Mouse (Mus musculus) neural tube, embryonic 10.5 days (tissue): ENCODE data around the gene Shank1.

ENCODE experiments used
- DNase-seq: peaks from one replicate; pipeline ENCODE4 v3.0.0-alpha.2; 2017; ENCODE audit warnings: low spot score; ENCODE audit errors: extremely low spot score

The Shank1 gene

GRCm38 (mm10) chr7:44373460-44373859 lies 63.4 kb downstream of the Shank1 start:
- DNase-seq, result no peak

GRCm38 (mm10) chr7:44373889-44374652 lies 64.0 kb downstream of the Shank1 start:
- peak; percentile 84 for DNase-seq

DNA sequence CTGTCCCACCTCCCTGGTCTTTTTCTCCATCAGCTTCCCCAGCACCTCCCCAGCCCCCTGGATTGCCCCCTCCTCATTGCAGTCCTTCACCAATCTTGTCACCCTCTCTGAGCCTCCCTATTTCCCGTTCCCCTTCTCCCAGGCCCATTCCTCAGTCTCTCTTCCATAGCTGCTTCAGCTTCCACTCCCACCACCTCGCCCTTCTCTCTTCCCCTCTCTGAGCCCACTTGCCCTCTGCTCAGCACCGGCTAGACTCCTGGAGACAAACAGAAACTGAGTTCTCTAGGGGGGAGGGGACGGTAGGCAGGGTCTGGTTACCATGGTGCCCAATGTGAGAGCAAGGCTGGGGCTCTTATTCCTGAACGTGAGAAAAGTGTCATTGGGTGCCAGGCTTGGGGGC lies 64.7 kb downstream of the Shank1 start:
- peak; percentile 55 for DNase-seq

DNA sequence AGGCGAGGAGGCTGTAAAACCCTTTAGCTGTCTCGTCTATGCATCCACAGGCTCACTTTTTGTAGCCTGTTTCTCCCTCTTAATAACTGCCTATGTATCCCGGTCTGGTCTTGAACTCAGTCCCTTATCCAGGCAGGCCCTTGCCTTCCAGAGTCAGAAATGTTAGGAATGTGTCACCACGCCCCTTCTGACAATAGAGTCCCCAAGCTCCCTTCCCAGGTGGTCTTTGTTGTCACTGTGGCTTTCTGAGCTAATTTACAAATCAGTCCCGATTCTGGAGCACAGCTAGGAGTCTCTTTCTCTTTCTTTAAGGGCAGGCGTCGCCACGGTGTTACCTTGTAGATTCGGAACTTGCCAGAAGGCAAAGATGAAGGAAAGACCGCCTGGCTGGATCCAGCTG lies 65.2 kb downstream of the Shank1 start:
- no peak for DNase-seq

- no peak for DNase-seq
Measured at GRCm38 (mm10) chr7:44375793-44376192, 65.7 kb downstream of the Shank1 start.

DNA sequence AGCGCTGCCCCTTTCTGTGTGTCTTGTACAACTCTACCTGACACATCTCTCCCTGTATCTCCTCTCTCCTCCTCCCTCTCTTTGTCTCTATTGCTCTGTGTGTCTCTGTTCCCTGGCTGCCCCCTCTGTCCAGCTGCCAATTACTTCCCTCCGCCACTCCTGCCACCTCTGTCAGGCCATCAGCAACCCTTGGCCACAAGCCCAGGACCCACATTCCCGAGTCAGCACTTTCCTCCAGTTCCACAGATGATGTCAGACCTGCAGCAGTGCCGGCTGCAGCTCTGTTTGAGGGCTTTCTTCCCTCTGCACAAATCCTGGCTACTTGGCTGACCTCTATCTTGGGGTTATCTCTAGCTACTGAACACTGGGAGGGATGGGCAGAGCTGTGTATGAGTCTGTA lies 68.2 kb downstream of the Shank1 start:
- no peak for DNase-seq

DNA sequence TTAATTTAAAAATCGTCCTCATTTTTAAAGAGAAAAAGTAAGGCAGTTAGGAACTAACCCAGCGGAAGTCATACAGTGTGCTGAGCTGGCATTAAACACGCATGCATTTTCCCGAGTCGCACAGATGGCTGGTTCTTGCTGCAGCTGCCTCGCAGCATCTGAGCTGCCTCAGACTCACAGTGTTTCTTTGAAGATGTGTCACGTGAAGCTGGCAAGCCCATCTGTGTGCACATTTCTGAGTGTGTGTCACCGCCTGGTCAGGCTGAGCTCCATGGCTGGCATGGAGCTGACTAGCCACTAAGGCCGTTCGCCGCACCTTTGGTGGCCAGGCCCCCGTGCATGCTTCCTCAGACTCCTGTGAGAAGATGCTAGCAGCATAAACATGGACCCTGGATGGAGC lies 72.5 kb downstream of the Shank1 start:
- no peak for DNase-seq

DNA sequence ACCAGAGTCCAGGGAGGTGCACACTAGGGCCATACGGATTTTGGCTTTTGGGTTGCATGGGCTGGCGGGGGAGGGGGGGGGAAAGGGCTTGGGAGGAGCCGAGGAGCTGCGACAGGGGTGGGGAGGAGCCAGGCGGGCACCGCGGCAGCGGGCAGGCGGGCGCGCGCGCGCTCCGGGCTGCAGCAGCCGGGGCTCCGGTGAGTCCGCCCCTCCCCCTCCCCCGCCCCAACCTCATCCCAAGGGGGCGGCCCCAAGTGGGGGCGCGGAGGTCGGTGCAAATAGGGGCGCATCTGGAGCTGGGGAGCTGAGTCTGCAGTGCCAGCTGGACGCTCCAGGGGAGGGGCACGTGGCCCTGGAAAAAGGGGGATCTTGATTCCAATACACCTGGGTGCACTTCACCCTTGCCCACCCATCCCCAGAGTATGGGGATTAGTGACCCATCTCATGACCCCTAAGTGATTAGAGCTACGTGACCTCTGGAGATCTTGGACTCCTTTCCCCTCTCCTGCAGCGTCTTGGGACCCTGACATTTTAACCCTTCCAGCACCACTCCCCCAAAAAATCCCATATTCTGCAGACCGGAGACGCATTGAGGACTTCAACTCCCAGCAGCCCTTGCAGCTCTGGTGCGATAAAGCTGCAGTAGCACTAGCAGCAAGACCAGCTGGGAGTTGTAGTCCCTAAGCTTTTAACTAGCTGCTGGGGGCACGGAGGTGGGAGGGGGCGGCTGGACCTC lies 74.1 kb downstream of the Shank1 start, which contains the start of gene Syt3:
Gene Syt3 (plus strand): TSS at position 123 of the 736 bp plus-strand sequence.
- DNase-seq, result peak; percentile 70

- DNase-seq, result no peak
Measured at GRCm38 (mm10) chr7:44384716-44385059, 74.6 kb downstream of the Shank1 start.

DNA sequence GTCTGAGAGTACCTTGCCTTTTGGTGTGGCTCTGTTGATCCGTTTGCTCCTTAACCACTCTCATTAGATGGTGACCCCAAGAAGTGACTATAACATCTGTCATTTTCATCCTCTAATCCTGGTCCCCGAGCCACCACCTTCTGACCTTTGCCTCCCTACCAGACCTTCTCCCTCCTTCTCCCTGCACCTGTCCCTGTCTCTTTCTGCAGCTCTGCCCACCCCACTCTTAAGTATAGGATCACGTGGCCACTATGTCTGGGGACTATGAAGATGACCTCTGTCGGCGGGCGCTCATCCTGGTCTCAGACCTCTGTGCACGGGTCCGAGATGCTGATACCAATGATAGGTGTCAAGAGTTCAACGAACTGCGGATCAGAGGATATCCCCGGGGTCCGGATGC lies 75.7 kb downstream of the Shank1 start, which contains the start of gene 1700008O03Rik:
Gene 1700008O03Rik (minus strand): TSS at position 101 of the 400 bp plus-strand sequence.
- DNase-seq, result no peak

GRCm38 (mm10) chr7:44391831-44392230 lies 81.8 kb downstream of the Shank1 start:
- DNase-seq, result no peak

DNA sequence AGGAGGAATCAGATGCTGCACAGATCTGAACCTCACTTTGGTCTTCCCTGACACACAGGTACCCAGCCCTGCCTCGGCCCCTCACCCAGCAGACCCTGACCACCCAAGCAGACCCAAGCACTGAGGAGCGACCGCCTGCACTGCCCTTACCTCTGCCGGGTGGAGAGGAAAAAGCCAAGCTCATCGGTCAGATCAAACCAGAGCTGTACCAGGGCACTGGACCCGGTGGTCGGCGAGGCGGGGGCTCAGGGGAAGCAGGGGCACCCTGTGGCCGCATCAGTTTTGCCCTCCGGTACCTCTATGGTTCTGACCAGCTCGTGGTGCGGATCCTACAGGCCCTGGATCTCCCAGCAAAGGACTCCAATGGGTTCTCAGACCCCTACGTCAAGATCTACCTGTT lies 82.3 kb downstream of the Shank1 start:
- no peak for DNase-seq

GRCm38 (mm10) chr7:44393284-44393683 lies 83.2 kb downstream of the Shank1 start:
- DNase-seq, result no peak

GRCm38 (mm10) chr7:44398570-44398969 lies 88.5 kb downstream of the Shank1 start:
- peak; percentile 33 for DNase-seq

DNA sequence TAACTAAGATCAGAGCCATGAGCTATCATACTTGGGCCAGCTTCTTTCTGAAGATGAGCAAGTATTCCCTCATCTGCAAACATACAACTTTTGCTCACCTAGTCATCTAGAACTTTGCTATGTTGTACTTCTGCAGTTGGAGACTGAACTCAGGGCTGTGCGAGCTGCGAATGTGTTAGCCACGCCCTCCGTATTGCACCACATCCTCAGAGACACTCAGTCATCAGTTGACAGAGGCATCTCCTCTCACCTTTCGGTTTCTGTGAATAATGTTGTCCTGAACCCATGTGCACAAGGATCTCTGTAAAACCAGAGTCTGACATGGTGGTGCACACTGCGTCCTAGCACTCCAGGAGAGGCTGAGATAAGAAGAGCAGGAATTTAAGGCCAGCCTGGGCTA lies 91.6 kb downstream of the Shank1 start:
- DNase-seq, result no peak

GRCm38 (mm10) chr7:44405346-44406014 lies 95.4 kb downstream of the Shank1 start:
- DNase-seq, result peak; percentile 93

GRCm38 (mm10) chr7:44406015-44406355 lies 95.9 kb downstream of the Shank1 start:
- no peak for DNase-seq
